Mouse (Mus musculus): ENCODE results near the gene Nxt1. TPM values are rescaled to one million over a fixed set of nuclear protein-coding genes. Genes with fewer than 3 reads are reported as not detected.

Nxt1 gene
- total RNA-seq (2021) (1 to 10 TPM; 6.4 to 8.7 TPM), polyA plus RNA-seq (2012; rRNA removed) (9.0 and 13.1 TPM in 2 replicates)
- long read RNA-seq, partial matches to known transcripts, result 2 of 5 reads
- long read RNA-seq, other reads (novel, unspliced or antisense), result 0 of 5 reads

GRCm38 (mm10) chr2:148672199-148673096, at the start of gene Nxt1:
Gene Nxt1, plus strand, starts transcription at chr2:148672601.
- intact Hi-C loops (cut with DNase I), result no loop called here
- WGBS, result under 1% methylated on average over 58 of the region's 58 CpGs
- peak; percentile 52; the same call in 1 of the 2 replicates for TF ChIP-seq EP300 (IDR thresholded peaks at IDR 0.05; ENCODE audit: insufficient read depth, low read depth, low read length)
- peak; percentile 80 for TF ChIP-seq POLR2A (IDR thresholded peaks at IDR 0.05; ENCODE audit: insufficient read depth, low read depth, low read length)
- TF ChIP-seq CTCF (IDR thresholded peaks at IDR 0.05), result no peak

GRCm38 (mm10) chr2:148623067-148623466, 49.3 kb upstream of the Nxt1 start:
- H3K36me3 ChIP-seq (ENCODE audit: control insufficient read depth, insufficient read depth, low read length), result peaks cover 7% of the 10 kb centered on the region
- no peak overlapping the region for H3K27ac ChIP-seq
- DNase-seq, result no peak
- intact Hi-C loops (cut with DNase I), result no loop called here
- peaks cover 10% of the 10 kb centered on the region for H3K4me1 ChIP-seq (ENCODE audit: control insufficient read depth, insufficient read depth, low read length)
- no peaks in the 10 kb centered on the region for H3K79me2 ChIP-seq (replicated peaks; ENCODE audit: control insufficient read depth, insufficient read depth, low read length)
- H3K9ac ChIP-seq (ENCODE audit: low read depth, low read length), result no peak overlapping the region
- TF ChIP-seq EP300 (IDR thresholded peaks at IDR 0.05; ENCODE audit: insufficient read depth, low read depth, low read length), result no peak
- TF ChIP-seq POLR2A (IDR thresholded peaks at IDR 0.05; ENCODE audit: insufficient read depth, low read depth, low read length), result no peak
- no peak for TF ChIP-seq CTCF (IDR thresholded peaks at IDR 0.05)
- H3K27me3 ChIP-seq (ENCODE audit: control insufficient read depth, insufficient read depth, low read length), result no peaks in the 10 kb centered on the region
- 83% methylated on average over 2 of the region's 2 CpGs for WGBS
- no peak overlapping the region for H3K4me3 ChIP-seq

More at GRCm38 (mm10) chr2:148672199-148673096, at the start of gene Nxt1:
- Histone ChIP-seq H3K4me3 (peak within 1 kb of the TSS; percentile 77), H3K4me1 (ENCODE audit: control insufficient read depth, insufficient read depth, low read length) (no peaks in the 10 kb centered on the region; the same call in 1 of the 2 replicates), H3K79me2 (replicated peaks; ENCODE audit: control insufficient read depth, insufficient read depth, low read length) (no peaks in the 10 kb centered on the region; the same call in 1 of the 2 replicates), H3K27me3 (ENCODE audit: control insufficient read depth, insufficient read depth, low read length) (no peaks in the 10 kb centered on the region), H3K9ac (ENCODE audit: low read depth, low read length) (peak within 1 kb of the TSS; percentile 83), H3K27ac (peak within 1 kb of the TSS; percentile 82), H3K36me3 (ENCODE audit: control insufficient read depth, insufficient read depth, low read length) (no peaks in the 10 kb centered on the region)
- peak; percentile 99 to 100 for DNase-seq

GRCm38 (mm10) chr2:148624484-148624883, 47.9 kb upstream of the Nxt1 start:
- H3K27ac ChIP-seq, result no peak overlapping the region
- H3K27me3 ChIP-seq (ENCODE audit: control insufficient read depth, insufficient read depth, low read length), result no peaks in the 10 kb centered on the region
- H3K36me3 ChIP-seq (ENCODE audit: control insufficient read depth, insufficient read depth, low read length), result peaks cover 7% of the 10 kb centered on the region
- no peak overlapping the region for H3K9ac ChIP-seq (ENCODE audit: low read depth, low read length)
- TF ChIP-seq POLR2A (IDR thresholded peaks at IDR 0.05; ENCODE audit: insufficient read depth, low read depth, low read length) (no peak), CTCF (IDR thresholded peaks at IDR 0.05) (no peak), EP300 (IDR thresholded peaks at IDR 0.05; ENCODE audit: insufficient read depth, low read depth, low read length) (no peak)
- H3K4me1 ChIP-seq (ENCODE audit: control insufficient read depth, insufficient read depth, low read length), result peaks cover 10% of the 10 kb centered on the region
- 89% methylated on average over 3 of the region's 3 CpGs for WGBS
- no peaks in the 10 kb centered on the region for H3K79me2 ChIP-seq (replicated peaks; ENCODE audit: control insufficient read depth, insufficient read depth, low read length)
- DNase-seq, result no peak
- no peak overlapping the region for H3K4me3 ChIP-seq
- intact Hi-C loops (cut with DNase I), result no loop called here

- Histone ChIP-seq H3K27ac (peak overlapping the region; percentile 66), H3K27me3 (ENCODE audit: control insufficient read depth, insufficient read depth, low read length) (no peaks in the 10 kb centered on the region), H3K36me3 (ENCODE audit: control insufficient read depth, insufficient read depth, low read length) (peaks cover 7% of the 10 kb centered on the region), H3K4me1 (ENCODE audit: control insufficient read depth, insufficient read depth, low read length) (peaks cover 14% of the 10 kb centered on the region), H3K9ac (ENCODE audit: low read depth, low read length) (no peak overlapping the region), H3K4me3 (no peak overlapping the region), H3K79me2 (replicated peaks; ENCODE audit: control insufficient read depth, insufficient read depth, low read length) (no peaks in the 10 kb centered on the region)
- peak; percentile 62 to 80 for DNase-seq
- TF ChIP-seq CTCF (IDR thresholded peaks at IDR 0.05), result no peak
- peak; percentile 85 for TF ChIP-seq EP300 (IDR thresholded peaks at IDR 0.05; ENCODE audit: insufficient read depth, low read depth, low read length)
- TF ChIP-seq POLR2A (IDR thresholded peaks at IDR 0.05; ENCODE audit: insufficient read depth, low read depth, low read length), result no peak
- WGBS, result 27% methylated on average over 3 of the region's 3 CpGs
- intact Hi-C loops (cut with DNase I), result no loop called here
Measured at GRCm38 (mm10) chr2:148627011-148627471, 45.4 kb upstream of the Nxt1 start.

GRCm38 (mm10) chr2:148631011-148631410, 41.4 kb upstream of the Nxt1 start:
- DNase-seq, result no peak
- intact Hi-C loops (cut with DNase I), result no loop called here
- H3K27me3 ChIP-seq (ENCODE audit: control insufficient read depth, insufficient read depth, low read length), result no peaks in the 10 kb centered on the region
- TF ChIP-seq CTCF (IDR thresholded peaks at IDR 0.05), result no peak
- WGBS, result 79% methylated on average over 2 of the region's 2 CpGs
- peaks cover 7% of the 10 kb centered on the region for H3K36me3 ChIP-seq (ENCODE audit: control insufficient read depth, insufficient read depth, low read length)
- no peak overlapping the region for H3K4me3 ChIP-seq
- peaks cover 15% of the 10 kb centered on the region for H3K4me1 ChIP-seq (ENCODE audit: control insufficient read depth, insufficient read depth, low read length)
- no peaks in the 10 kb centered on the region for H3K79me2 ChIP-seq (replicated peaks; ENCODE audit: control insufficient read depth, insufficient read depth, low read length)
- no peak overlapping the region for H3K9ac ChIP-seq (ENCODE audit: low read depth, low read length)
- no peak overlapping the region for H3K27ac ChIP-seq

GRCm38 (mm10) chr2:148631602-148632001, 40.8 kb upstream of the Nxt1 start:
- H3K79me2 ChIP-seq (replicated peaks; ENCODE audit: control insufficient read depth, insufficient read depth, low read length), result no peaks in the 10 kb centered on the region
- H3K4me3 ChIP-seq, result no peak overlapping the region
- peak; percentile 44 to 62 for DNase-seq
- no peak for TF ChIP-seq POLR2A (IDR thresholded peaks at IDR 0.05; ENCODE audit: insufficient read depth, low read depth, low read length)
- TF ChIP-seq EP300 (IDR thresholded peaks at IDR 0.05; ENCODE audit: insufficient read depth, low read depth, low read length), result peak; percentile 68; the same call in 1 of the 2 replicates
- TF ChIP-seq CTCF (IDR thresholded peaks at IDR 0.05), result no peak
- H3K27me3 ChIP-seq (ENCODE audit: control insufficient read depth, insufficient read depth, low read length), result no peaks in the 10 kb centered on the region
- intact Hi-C loops (cut with DNase I), result no loop called here
- peaks cover 4% of the 10 kb centered on the region for H3K36me3 ChIP-seq (ENCODE audit: control insufficient read depth, insufficient read depth, low read length)
- no peak overlapping the region for H3K9ac ChIP-seq (ENCODE audit: low read depth, low read length)
- H3K27ac ChIP-seq, result no peak overlapping the region
- WGBS, result 55% methylated on average over 3 of the region's 3 CpGs
- peaks cover 15% of the 10 kb centered on the region for H3K4me1 ChIP-seq (ENCODE audit: control insufficient read depth, insufficient read depth, low read length)
